Mouse (Mus musculus) thymus, postnatal 10 days (tissue): ENCODE results near the gene Ldhal6b.

ENCODE experiments used
- DNase-seq, 2 experiments: peaks; one replicate each; pipeline ENCODE4 v3.0.0; 2021; ENCODE audit warnings: low spot score in 2 of 2

Gene Ldhal6b

DNA sequence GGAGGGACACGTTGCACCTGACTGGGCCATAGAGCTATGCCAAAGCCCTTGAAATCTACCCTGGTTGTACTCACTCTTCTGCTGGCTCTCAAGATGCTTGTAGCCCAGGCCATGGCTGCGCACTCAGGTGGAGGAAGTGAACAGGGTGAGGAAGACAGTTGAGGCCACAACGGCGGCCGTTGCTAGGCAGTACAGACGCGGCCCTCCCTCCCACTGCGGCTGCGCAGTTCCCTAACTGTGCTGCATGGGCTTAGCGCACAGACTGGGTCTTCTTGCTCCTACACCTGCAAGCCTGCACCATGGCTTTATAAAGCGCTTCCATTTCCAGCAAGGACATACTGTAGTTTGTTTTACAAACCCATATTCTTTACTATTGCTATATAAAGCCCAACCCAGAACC lies at the start of gene Ldhal6b:
TSS of gene Ldhal6b (minus strand) at position 223 of the 400 bp plus-strand sequence.
- DNase-seq = no peak

DNA sequence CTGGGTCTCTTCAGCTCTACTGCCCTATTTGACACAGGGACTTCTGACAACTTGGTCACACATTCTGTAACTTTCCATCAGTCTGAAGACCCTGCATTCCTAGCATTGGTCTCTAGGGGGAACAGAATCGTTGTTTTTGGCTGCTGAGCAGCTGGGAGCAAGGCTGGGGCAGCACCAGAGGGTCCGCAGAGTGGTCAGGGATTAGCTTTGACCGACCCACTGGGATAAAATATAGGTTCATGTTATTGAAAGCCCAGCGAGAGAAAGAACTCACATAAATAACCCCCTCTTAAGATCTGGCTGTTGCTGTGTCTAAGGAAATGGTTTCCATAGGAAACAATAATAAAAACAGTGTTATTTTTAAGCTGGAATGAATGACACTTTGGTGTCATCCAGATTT lies 48.6 kb upstream of the Ldhal6b start:
- DNase-seq = no peak

DNA sequence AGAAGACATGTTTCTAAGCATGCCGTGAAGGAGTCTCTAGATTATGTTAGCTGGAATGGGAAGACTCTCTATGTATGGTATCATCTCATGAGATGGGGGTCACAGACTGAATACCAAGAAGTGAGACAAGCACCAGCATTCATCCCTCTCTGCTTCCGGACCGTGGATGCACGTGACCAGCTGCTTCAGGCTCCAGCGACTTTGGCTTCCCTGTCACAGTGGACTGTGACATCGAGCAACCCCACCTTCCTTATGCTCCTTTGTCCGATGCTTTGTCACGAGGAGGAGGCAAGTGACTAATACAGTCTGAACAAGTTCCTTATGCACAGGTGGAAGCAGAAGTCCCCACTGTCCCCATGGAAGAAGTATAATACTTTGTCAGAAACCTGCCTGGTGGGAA lies 48.2 kb upstream of the Ldhal6b start:
- DNase-seq = no peak

DNA sequence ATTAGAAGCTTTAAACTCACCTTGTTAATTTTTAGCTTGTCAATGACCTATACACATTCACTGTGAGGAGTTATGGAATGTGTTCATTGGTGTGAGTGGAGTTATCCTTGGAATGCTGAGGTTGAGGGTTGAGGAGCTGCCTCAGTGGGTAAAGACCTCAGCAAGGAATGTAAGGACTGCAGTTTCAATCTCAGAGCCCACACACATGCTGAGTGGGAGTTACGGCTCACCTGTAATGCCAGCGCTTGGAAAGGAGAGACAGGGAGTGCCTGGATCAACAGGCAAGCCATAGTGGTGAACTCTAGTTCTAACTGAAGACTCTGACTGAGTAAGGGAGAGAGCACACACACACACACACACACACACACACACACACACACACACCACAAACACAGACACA lies 45.3 kb upstream of the Ldhal6b start:
- no peak for DNase-seq

DNA sequence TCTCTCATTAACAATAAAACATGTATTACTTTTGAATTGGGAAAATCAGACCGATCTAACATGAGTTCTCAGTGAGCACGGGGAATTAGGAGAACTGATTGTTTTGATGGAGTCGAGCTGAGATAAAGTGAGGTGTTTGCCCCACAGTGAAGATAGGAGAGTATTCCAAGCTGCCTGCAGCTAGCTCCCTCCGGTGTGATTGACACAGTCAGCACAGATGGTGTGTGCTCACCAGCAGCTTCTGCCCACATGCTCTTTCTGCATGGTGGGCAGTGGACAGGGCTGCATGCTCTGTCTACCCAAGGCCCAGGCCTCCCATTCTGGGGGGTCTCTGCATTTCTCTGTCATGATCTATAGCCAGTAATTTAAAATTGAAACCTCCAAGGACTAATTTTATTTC lies 35.1 kb upstream of the Ldhal6b start:
- DNase-seq = no peak

DNA sequence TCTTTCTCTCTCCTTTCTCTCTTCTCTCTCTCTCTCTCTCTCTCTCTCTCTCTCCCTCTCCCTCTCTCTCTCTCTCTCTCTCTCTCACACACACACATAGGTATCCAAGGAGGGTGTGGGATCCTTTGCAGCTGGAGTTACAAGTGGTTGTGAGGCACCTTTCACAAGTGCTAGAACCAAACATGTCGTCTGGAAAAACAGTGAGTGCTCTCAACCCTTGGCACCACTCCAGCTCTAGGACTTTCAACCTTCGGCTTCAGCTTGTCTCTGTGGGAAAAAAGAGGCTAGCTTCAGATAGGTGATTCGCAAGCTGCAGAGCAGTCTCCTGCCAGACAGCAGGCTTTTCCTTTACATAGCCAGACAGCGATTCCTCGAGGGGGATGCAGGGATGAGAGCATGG lies 25.2 kb upstream of the Ldhal6b start:
- no peak for DNase-seq

DNA sequence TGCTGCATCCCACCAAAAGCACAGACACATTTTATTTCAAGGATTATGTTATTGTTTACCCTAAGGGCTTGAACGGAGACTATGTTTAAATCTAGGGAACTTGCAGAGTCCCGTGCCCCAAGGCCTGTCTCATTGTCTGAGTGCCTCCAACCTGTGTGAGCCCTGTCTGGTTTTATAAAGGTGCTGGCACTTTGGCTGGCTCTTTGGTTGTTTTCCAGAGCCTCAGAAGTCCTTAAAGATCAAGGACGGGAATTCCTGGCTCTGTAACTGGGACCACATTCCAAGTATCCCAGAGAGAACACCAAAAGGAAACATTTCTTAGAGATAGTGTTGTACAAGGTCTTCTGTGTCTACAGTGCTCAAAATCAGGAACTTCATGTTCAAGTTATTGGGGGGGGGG lies 24.7 kb upstream of the Ldhal6b start:
- DNase-seq = no peak

DNA sequence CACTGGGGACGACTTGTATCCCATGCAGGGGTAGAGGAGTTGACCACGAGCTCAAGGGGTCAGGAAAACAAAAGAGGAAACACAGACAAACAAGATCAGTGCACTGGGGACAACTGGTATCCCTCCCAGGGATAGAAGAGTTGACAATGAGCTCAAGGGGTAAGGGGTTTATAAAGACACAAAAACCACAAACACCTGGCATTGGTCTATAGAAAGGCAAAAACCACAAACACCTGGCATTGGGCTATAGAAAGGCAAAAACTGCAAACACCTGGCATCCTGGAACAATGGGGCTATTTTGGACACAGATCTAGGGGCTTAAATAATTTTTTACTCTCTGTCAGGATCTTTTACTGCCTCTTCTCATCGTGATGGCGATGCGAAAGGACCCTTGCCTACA lies 23.8 kb upstream of the Ldhal6b start:
- DNase-seq = peak; percentile 29 to 43

DNA sequence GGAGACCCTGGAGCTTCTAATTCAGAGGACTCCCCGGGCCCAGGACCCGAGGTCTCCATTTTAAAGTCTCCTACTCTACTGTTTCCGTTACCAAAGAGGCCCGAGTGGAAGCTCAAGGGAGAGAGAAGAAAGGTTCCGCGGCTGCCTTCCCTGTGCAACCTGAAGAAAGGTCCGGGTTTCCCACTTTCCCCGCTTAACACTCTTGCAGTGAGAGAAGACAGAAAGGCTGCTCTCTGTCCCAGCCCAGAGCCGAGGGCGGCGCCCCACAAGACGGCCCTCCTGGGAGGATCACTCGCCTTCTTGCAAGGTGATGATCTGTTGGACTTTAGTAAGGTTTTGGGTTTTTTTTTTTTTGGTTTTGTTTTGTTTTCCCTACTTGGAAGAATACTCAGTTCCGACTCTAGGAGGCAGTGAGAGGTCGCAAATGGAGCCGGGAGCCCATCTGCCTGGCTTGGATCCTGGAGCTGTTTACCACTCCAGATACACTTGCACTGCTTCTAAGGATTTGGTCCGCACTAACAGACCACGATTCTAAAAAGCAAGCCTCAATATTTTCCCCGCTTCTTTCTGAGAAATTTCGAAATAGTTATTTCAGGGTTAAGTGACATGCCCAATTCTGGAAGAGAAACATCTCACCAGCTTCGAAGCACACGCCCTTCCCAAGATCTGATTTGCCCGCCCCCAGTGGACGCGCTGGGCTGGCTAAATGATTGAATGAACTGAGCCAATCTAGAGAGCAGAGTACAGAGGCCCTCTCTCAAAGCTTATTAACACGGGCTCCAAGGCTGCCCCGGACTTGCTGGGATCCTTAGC lies 21.8 kb upstream of the Ldhal6b start, which contains the start of gene Tmem242:
TSS of gene Tmem242 (minus strand) at position 101 of the 813 bp plus-strand sequence.
- DNase-seq = peak; percentile 79 to 93

DNA sequence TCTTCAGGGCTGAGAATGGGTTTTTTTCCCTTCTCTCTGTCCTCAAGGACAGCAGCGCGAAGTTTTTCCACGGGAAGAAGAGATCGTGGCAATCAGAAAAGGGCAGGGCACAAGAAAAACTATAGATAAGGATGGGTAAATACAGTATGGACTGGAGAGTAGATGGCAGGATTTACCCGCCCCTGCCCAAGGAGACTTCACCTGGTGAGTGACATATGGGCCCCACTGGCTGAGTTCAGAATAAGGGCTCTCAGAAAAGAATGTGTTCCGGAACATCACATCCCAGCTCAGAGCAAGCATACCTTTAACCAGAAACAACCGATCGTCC lies 21.2 kb upstream of the Ldhal6b start:
- DNase-seq = no peak

DNA sequence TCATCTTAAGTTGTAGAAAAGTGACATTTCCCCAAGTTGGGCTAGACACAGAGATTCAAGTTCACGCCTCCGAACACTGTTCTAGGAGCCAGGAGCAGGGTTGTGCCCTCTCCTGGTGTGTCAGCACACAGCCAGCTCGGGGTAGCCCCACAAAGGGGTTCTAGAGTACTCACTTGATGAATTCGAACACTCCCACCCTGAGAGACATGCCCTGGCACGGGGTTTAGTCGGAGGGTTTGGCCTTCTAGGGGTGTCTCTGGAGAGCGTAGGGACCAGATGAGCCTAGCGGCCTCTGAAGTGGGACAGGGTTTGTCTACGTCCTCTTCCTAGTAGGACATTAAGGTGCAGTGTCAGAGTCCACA lies 11.2 kb upstream of the Ldhal6b start:
- no peak for DNase-seq

DNA sequence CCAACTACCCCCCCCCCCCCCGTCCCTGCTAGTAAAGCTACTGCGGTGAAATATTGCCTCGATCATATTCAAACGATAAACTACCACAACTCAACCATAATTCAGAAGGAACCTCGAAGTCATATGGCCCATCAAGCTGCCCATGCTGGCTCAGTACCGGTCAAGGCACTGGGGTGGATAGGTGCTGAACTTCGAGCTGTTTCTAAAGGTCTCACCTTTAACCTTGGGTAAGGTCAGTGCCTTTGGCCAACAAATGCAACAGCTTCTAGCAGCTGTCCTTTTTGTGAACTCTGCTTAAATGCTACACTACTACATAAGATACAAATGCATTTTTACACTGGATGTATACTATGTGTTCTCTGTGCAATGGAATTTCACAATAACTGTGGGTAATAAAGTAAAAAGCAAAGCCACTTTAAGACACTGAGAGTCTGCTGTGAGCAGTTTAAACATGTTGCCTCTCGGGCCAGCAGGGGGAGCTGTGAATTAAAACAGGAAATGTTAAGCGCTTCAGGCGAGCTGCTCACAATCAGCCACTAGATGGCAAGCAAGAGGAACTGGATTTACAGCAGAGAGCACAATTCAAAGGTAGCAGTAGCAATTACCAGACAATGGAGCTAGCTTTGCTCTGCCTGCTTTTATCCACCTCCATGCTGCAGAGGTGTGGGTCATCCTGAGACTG lies 10.7 kb upstream of the Ldhal6b start:
- DNase-seq = peak; percentile 78 to 95

DNA sequence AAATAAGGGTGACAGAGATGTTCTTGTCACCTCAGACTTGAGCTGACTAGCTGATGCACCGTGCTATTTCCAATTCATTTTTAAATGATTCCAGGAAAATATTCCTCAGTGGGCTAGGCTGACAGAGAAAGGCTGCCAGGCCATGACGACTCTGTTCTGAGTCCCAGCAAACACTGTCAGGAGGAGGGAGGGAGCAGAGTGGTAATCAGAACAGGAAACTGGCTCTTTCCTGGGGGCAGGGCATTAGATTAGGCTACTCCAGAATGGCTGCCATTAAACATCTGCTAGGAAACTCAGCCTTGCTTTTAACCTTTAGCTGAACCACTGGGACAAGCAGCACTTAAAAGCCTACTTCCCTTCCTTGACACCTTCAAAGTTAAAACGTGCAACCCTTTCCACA lies 6.6 kb upstream of the Ldhal6b start:
- DNase-seq = no peak

DNA sequence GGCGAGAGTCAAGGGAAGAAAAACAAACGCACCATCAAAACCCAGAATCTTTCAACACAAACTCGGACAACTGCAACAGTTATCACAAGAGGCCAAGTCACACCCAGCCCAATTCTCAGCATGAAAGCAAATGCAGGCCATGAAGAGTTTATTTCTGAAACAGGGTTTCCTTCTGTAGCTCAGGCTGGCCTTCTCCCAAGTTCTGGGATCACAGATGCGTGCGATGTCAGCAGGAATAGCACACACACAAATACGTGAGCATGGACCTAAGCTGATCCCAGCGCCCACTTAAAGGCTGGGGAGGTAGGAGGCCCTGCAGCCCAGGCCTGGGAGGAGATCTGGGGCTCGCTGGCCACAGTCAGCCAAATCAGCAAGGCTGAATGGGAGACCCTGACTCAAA lies 5.6 kb upstream of the Ldhal6b start:
- no peak for DNase-seq

DNA sequence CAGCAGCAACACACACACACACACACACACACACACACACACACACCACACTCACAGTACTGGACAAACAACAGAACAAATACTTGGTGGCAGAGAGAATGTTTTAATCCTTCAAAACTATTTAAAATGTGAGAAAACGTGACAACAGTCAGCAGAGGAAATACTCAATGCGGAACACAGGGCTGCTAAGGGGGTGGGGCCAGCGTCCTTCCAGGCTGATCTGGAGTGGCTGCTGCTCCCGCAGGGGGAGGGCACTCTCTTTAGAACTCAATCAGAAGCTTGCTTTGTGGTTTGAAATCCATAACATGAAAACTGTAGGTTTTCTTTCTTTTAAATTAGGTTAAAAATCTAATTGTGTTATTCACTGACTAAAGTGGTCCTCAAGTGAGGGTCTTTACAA lies 3.3 kb upstream of the Ldhal6b start:
- DNase-seq = no peak

DNA sequence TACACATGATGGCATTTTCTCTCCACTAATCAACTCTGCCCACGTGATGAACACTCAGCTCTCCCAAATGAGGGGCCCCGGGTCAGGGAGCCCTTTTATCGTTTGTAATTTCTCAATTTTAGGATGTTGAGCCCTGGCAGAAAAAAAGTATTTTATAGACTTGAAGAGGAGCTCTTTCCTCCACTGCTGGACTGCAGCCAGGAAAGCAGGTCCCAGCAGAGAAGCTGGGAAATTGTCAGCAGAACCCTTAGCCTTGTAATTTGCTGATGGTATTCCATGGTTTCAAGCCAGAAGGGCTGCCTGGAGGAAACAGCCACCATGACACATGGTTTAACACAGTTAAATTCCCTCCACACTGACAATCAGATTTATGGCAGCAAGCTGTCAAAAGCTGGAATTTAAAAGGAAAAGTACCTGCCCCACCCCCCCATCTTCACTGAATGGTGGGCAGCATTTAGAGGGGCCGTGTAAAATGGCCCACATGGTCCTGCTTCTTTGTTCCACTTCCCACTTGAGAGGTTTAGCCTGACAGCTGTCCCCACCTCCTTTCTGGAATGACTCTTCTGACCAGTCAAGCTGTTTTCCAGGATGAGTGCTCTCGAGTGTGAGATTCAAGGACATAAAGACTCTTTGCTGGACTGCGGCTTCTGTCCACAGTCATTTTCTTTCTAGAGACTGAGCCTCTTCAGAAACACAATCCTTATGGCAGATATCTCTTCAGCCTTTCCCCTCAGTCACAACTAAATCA lies 1.4 kb upstream of the Ldhal6b start:
- DNase-seq = no peak

DNA sequence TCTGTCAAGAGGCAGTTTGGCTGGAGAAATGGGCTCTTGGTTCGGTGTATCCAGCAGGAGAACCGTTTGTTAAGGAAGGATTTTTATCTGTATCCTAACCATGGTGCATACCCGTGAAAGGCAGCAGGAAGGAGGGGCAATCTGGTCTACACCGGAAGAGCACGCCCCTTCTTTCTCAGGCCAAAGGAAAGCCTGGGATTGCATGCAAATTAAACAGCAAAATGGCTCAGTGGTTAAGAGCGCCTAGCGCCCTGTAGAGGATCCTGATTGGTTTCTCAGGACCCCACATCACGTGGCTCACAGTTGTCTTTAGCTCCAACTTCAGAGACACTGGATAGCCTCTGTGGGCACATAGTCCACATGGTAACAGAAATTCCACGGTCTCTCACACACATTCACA lies 489 bp upstream of the Ldhal6b start:
- no peak for DNase-seq

DNA sequence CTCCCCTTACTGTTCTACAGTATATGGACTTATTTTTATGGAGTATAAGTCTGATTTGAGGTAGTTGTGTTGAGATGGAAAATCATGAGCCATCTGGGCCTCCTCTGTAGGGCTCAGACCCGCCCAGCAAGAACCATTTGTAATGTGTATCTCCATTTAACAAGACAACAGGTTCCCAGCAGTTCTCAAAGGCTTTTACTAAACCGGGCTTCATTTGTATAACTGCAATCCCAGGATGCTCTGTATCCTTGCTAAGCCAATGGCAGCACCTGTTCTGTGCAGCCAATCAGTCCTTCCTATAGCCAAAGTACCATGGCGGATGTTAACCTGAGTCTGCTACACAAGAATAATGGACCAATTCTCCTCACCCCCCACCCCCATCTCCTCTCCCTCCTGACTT lies 2.0 kb downstream of the Ldhal6b start:
- no peak for DNase-seq

DNA sequence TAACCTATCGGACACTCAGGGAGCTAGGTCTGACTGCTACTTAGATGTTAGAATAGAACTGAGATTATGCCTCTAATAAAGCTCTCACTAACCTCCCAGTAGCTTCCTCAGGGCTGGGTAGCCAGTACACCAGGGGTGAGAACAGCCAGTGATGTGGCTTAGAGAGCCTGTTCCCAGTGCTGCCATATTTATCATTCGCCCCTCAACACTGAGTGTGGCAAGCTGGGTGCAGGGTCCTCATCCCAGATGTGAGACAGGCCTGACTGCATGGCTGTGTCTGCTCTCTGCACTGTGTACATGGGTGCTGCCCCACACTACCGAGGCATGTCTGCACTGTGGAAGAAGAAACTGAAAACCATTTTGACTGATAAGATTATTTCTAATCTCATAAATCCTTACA lies 4.5 kb downstream of the Ldhal6b start:
- DNase-seq = no peak

DNA sequence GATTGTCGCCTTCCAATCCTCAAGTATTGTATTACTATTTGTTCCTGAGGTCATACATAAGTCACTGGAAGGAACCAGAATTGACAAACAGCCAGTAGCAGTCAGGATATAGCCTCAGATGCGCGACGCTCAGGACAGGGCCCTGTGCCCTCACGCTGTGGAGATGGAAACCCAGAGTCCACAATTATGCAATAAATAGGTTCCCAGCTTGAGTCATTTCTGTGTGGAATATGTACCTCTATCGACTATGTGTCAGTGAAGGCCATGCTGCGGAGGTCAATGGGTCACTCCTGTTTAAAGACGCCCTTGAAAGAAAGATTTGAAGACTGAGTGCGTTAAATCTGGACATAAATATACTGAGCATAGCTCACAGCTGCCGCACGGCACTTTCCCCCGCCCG lies 5.2 kb downstream of the Ldhal6b start:
- no peak for DNase-seq

DNA sequence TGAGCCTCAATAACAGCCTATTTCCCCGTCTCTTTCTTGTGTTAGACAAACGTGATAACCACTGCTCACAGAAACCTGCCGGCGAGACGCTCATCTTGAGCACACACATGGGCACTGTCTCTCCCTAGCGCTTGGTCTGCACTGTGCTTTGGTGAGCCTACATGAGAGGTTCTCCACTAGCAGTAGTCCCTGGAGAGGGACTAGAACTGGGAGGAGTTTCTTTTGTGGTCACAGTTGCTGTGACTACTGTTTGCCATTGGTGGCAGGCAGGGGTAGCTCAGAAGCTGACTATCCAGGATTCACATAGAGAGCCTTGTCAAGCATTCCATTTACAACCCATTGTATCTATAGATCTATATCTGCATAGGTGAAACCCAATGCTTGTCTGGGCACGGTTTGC lies 5.8 kb downstream of the Ldhal6b start:
- DNase-seq = no peak

DNA sequence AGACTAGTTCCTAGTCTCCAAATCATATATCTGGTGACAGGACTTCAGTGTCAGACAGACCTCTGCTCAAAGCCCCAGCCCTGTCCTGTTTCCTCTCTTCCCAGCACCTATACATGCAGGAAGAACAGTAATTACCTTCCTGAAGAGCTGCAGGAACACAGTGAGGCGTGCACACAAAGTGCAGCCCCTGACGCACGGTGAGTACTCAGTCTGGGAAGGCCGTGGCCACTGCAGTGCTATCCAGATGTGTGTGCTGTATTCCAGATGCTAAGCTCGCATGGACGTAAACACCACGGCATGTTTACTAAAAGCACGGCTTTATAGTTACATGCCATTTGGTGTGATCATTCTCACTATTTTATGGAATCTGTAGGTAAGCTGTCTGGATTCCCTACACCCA lies 6.3 kb downstream of the Ldhal6b start:
- DNase-seq = no peak

DNA sequence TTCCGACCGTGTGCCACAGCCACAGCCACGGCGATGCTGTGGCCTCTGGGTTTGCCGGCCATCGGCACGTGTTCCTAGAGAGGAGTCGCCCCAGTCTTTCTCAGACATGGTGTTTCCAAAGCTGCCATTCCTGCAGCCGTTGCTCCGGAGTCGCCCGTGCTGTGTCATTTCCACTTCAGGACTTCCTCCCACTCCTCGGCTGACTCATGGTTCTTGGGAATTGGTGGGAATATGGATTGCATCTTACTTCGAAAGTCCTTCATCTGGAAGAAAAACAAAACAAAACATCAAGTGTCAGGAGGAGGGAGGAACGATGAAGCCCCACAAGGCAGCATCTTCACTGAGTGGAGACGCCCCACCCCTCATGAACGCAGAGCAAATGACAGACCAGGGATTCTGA lies 7.4 kb downstream of the Ldhal6b start:
- DNase-seq = no peak
